Mouse (Mus musculus): ENCODE data around the gene Avpr2.
A peak's percentile ranks its signal among the peaks of the same experiment; 100 is the strongest.

The Avpr2 gene

GRCm38 (mm10) chrX:73916945-73917344, 25.0 kb downstream of the Avpr2 start:
- no peak for DNase-seq (ENCODE audit: low spot score)

- no peak for DNase-seq (ENCODE audit: low spot score)
Measured at GRCm38 (mm10) chrX:73918631-73919030, 26.7 kb downstream of the Avpr2 start.

- peak; percentile 7 for DNase-seq (ENCODE audit: low spot score)
Measured at GRCm38 (mm10) chrX:73921285-73921822, 29.5 kb downstream of the Avpr2 start.

GRCm38 (mm10) chrX:73921823-73922549, 30.1 kb downstream of the Avpr2 start, which contains the start of the genes Arhgap4 and Naa10:
Arhgap4 (minus strand) TSS chrX:73921870.
Naa10 (minus strand) TSS chrX:73921944.
- peak; percentile 86 for DNase-seq (ENCODE audit: low spot score)

GRCm38 (mm10) chrX:73922550-73922882, 30.6 kb downstream of the Avpr2 start:
- no peak for DNase-seq (ENCODE audit: low spot score)

- DNase-seq (ENCODE audit: low spot score), result peak; percentile 58
Measured at GRCm38 (mm10) chrX:73930402-73931062, 38.6 kb downstream of the Avpr2 start, which contains the start of gene Renbp. Renbp (minus strand) TSS chrX:73930850.

GRCm38 (mm10) chrX:73931871-73932270, 40.0 kb downstream of the Avpr2 start:
- DNase-seq (ENCODE audit: low spot score), result no peak

GRCm38 (mm10) chrX:73941860-73942259, 50.0 kb downstream of the Avpr2 start:
- DNase-seq (ENCODE audit: low spot score), result no peak

- DNase-seq (ENCODE audit: low spot score), result no peak
Measured at GRCm38 (mm10) chrX:73942294-73942693, 50.4 kb downstream of the Avpr2 start.
